Mouse (Mus musculus) ES-Bruce4 (cell line): Measurements from ENCODE around the gene Prrt3.

ENCODE experiments used
- CTCF ChIP-seq: IDR thresholded peaks from one replicate; pipeline ENCODE4 v1.8.1; 2011; ENCODE audit warnings: low read depth, low read length
- EP300 ChIP-seq: IDR thresholded peaks from 2 replicates; pipeline ENCODE4 v1.6.1; 2011; ENCODE audit warnings: low read depth, low read length; ENCODE audit not compliant: insufficient read depth
- POLR2A ChIP-seq: IDR thresholded peaks from one replicate; pipeline ENCODE4 v1.8.1; 2011; ENCODE audit warnings: low read length; ENCODE audit not compliant: insufficient read depth

- TF ChIP-seq CTCF (no peak), POLR2A (no peak), EP300 (no peak)
Measured at GRCm38 (mm10) chr6:113507130-113507529, 5.4 kb upstream of the Prrt3 start.
